Mouse (Mus musculus): ENCODE results near the gene Ifrd2.
A peak's percentile ranks its signal among the peaks of the same experiment; 100 is the strongest.
"Not testable (repeated sequence)": the region's sequence is repeated elsewhere in the genome, so short reads cannot be mapped to it uniquely, and the experiment has no call there.

Ifrd2 gene

DNA sequence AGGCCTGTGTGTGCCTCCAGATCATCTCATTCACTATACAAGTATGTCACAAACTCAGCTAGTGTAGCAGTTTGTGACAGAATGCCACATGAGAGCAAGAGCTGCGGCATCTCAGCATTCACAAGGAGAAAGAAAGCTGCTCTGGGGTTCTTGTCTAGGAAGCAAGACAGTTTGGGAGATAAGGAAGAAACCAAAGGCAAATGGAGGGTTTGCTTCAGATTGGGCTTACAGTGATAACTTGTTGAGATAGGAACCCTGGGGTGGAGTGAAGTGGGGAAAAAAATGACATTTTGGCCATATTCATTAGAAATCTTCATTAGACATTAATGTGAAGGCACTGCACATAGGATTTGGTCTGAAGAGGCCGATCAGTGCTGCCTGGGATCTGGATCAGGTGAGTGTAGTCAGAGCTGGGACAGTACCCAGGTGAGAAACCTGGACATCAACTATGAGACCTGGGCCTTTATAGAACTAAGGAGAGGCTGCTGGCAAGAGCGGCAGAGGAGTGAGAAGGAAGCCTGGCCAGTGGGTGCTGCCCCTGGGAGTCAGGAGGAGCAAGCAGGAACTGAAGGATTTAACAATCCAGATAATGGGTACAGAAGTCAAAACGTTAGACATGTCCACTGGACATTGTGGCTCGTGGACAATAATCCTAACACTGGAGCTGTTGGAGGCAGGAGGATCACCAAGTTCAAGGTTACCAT lies 34.6 kb upstream of the Ifrd2 start:
- no peak for DNase-seq

DNA sequence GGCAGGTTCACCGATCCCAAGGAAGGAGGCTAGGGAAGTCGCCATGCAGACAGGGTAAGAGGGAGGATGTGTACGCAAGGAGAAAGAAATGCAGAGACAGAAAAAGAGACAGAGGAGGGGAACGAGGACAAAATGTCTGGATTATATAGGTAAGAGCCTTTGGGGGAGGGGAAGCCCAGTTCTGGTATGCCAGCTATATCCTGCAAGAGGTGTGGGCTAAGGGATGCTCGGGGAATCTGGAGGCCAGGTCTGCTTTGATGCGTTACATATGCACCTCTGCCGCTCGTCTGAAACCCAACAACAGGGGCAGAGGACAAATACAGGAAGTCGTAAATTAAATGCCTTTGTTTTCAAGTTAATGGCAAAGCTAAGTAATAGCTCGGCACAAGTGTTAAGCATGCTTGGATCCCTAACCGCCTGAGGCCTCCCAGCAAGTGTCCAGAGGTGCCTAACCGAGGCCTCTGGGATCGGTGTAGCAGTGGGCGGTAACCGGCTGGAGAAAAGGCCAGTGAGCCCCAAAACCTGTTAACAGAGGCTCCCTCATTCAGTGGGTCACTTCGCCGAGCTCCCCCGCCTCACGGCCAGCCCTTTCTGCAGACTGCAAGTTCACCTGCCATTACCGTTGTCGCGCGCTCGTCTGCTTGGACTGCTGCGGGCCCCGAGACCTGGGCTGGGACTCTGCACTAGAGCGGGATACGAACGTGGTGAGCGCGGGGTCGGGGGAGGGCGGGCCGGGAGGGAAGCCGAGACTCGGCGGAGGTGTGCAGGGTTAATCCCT lies 33.7 kb upstream of the Ifrd2 start:
- peak; percentile 63 to 70 for DNase-seq

DNA sequence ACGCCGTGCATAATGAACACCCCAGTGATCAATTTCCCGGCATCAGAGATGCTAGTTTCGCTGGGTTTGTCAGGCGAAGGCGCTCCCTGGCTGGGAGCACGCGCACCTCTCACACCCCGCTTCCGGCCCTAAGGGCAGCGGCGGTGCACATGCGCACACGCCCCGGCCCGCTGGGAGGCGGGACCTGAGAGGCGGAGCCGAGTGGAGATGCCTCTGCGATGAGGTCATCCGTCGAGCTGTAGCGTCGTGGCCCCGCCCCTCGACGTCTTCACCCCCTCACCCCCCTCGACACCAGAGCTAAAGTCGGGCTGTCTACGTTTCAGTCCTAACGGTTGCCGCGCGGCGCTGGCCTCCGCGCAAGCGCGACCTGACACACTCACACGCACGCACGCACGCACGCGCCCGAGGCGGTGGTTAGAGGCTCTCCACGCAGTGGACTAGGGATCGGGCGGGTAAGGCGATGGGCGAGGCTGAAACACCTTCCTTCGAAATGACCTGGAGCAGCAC lies 33.1 kb upstream of the Ifrd2 start:
- DNase-seq = peak; percentile 93 to 95

DNA sequence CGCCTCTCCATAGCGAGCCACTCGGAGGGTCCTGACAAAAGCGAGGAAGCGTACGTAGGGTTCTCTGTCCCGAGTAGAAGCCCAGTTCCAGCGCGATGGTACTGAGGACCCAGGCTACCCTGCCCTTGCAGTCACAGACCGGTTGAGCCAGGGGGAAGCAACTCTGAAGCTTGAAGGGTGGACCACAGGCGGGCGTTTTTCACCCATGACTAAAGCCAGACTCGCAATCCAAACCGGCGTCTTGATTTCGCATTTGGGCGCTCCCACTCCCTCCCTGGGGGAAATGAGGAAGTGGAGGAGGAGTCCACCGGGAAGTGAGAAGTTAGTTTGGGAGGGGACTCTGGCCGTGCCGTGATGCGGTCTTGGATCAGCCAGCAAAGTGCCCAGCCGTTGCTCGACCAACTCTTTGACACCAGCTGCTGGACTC lies 32.4 kb upstream of the Ifrd2 start:
- DNase-seq = no peak

DNA sequence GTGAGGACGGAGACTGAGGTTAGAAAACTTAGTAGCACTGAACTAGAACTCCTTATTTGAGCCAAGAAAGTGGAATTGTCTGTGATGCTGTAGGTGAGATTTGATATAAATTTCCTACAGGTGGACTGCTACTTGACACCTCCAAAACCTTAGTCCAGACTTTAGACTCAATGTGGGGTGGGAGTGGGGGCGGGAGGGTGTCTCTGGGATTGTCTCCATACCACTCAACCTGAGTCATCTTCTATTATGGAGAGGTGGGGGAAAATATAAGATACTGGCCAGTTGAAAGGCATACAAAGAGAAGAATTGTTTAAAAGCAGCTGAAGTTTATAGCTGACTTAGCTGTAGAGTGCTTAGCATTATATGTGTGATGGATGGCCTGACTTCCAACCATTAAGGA lies 31.7 kb upstream of the Ifrd2 start:
- no peak for DNase-seq

DNA sequence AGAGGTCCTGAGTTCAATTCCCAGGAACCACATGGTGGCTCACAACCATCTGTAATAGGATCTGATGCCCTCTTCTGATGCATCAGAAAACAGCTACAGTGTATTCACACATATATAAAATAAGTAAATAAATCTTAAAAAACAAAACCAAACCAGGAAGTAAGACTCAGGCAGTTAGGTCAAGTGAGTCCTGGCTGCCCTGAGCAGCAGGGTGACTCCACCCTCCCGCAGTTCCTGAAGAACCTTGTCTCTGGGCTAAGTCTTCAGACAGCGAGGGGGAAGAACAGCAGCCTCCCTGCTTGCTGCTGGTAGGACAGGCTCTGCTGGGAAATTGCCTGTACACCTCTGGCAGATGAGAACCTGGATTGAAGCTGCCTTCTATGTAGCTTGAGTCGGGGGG lies 31.1 kb upstream of the Ifrd2 start:
- no peak for DNase-seq

DNA sequence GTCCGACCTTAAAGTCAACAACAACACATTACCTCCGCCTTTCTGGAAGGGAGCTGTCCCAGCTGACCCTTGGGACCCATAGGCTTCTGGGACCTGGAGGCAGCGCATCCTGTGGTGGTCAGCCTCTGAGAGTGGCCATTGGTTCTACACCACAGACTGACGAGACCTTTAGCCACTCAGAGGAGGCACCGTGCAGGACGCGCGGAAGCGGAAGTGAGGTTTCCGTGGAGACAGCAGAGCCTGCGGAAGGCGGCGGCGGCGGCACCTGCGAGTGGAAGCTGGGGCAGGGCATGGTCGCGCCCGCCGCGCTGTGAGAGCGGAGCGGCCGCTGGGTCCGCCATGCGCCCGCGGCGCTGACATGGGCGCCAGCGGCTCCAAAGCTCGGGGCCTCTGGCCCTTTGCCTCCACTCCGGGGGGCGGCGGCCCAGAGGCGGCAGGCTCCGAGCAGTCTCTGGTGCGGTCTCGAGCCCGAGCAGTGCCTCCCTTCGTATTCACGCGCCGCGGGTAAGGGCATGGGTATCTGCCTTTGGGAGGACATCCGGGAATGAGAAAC lies 24.3 kb upstream of the Ifrd2 start, which contains the start of gene Tusc2:
Gene Tusc2 (plus strand): TSS at position 227 of the 553 bp plus-strand sequence.
- DNase-seq = peak; percentile 91 to 92

DNA sequence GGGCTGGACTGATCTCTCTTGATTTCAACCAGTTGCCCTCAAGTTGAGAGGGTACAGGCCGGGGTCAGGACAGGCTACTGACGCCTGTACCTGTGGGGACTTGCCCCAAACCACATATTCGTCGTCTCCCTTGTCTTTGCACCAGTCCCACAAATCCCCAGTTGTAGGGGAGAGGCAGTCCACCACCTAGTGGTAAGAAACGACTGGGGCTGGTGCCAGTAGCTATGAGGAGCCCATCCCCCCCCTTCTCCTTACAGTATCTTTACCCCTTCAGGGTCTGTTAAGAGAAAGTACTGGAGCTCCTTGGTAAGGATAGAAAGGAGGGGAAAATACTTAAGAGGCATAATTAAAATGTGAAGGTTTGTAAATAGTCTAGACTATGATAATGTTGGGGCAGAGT lies 21.9 kb upstream of the Ifrd2 start:
- not testable (repeated sequence) for DNase-seq

DNA sequence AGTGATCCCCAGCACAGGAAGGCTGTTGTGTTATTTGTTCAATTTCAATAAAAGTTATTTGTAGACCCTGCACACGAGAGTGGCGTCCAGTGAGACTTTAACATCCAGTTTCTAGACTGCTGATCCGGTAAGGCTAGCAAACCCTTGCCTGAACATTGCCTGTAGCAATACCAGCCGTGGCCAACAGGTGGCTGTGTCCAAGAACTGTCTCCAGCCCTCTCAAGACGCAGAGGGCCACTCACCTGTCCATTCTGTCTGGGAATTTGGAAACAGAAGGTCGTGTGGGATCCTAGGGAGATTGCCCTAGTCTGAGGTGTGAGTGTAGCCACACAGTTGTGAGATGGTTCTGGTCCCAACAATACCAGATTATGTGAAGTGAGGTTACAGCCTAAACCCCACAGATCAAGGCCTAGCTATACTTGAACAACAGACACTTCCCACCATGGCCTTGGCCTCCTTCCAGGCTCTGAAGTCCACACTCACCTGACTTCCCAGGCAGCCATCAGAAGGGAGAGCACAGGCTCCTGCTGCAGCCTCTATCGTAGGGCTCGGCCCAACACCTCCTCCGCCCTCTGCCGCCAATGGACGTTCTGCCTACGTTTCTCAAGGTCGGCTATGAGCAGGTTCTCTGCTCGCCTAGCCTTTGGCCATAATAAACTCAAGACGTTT lies 21.3 kb upstream of the Ifrd2 start:
- DNase-seq = no peak

DNA sequence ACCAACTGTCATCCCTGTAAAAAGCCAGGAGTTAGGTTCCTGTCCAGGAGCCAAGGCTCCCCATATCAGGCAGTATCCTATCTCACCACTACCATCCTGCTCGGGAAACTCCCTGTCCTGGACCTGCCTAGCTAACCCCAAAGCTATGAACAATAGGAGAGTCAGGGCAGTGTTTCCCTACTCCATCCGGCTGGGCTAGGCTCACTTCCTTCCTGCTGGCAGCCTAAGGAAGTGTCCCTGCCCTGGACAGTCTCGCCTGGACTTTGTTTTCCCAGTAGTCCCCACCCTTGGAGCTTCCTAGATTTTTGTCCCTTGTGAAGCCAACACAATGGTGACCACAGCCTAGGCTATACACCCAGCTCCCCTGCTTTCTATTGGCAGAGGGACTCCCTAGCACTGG lies 20.6 kb upstream of the Ifrd2 start:
- no peak for DNase-seq

DNA sequence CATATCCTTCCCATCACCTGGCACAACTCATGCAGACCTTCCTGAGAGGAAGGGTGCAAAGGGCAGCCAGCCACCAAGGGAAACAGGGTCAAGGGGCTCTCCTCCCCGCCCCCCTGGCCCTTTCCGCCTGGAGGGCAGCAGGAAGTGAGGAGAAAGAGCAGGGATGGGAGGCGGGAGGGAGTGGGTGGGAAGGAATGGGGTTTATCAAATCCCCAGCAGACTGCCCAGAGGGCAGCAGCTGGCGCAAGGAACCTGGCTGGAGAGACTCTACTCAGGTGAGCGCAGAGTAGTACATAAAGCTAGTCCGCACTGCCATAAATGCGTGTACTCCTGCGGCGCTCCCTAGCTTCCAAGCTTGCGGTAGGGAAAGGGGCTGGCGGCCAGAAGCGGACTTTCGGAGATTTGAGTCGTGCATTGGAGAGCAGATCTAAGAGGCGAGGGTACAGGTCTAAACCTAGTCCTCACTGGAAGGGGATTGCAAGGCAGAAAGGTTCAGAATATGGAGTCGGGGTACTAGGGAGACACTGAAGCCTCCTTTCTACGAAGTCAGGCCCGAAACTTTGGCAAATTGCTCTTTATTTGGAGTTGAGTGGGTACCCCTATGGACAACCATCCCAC lies 19.6 kb upstream of the Ifrd2 start, which contains the start of gene Hyal2:
Gene Hyal2 (plus strand): TSS at position 244 of the 618 bp plus-strand sequence.
- no peak for DNase-seq

DNA sequence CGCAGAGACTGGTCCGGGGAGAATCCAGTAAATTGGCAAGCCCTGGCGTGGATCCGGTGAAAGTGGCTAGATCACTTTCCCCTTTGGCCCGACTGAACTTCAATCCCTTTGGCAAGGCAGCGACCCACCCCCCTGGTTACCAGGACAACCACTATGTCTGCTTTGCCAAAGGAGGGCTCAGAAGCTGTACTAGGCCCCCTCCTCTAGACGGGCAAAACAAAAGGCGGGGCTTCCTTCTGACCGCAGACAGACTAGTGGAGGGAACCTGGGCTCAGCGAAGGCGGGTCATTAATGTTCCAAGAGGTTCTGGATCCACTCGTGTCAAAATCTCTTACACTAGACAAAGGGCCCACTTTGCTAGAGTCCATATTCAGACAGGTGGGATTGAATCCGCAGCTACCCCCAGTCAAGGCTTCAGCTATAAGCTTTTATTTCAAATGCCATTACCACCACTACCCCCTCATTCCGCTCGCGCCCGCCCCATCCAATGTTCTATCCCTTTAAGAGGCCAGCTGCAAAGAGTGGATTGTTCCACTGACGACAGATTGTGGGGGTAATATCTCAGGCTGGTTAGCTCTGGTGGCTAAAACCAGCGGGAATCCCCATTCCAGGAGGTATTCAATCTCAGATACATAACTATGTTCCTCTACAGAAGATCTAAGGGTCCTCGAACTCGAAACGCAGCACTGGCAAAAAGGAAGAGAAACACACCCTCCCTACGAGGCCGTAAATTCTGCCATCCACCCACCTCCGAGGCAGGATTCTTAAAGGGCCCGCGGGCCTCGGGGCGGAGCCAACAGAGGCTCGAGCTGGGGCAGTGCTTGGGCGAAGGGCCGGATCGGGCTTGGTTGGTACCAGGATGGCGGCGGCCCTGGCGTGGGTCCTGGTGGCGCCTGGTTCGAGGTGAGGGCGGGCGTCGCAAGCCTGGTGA lies 18.8 kb upstream of the Ifrd2 start:
- DNase-seq = peak; percentile 66 to 78

DNA sequence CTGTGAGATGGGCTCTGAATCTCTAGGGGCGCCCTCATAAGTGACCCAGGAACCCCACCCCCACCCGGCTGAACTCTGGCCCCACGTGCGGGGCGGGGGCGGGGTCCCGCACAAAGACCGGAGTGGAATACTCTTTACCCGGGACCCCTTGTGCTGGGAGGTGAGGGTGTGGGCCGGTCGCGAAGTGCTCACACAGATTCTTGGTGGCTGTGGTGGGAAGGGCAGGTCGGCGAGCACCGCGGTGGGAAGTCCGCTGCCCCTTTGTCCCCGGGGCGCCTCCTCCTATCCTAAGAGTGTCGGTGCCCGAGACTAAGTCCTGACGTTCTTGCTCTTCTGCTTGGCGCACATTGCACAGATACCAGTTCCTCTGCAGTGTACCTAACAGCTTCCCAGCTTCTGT lies 18.2 kb upstream of the Ifrd2 start:
- DNase-seq = no peak

DNA sequence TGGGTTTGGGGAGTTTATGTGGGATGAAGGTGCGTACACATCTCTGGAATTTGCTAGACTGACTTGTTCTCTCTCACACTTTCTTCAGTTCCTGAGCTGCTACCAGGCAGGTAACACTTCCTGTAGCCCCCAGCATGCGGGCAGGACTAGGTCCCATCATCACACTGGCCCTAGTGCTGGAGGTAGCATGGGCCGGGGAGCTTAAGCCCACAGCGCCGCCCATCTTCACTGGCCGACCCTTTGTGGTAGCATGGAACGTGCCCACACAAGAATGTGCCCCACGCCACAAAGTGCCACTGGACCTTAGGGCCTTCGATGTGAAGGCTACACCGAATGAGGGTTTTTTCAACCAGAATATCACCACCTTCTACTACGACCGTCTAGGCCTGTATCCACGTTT lies 17.4 kb upstream of the Ifrd2 start:
- no peak for DNase-seq

DNA sequence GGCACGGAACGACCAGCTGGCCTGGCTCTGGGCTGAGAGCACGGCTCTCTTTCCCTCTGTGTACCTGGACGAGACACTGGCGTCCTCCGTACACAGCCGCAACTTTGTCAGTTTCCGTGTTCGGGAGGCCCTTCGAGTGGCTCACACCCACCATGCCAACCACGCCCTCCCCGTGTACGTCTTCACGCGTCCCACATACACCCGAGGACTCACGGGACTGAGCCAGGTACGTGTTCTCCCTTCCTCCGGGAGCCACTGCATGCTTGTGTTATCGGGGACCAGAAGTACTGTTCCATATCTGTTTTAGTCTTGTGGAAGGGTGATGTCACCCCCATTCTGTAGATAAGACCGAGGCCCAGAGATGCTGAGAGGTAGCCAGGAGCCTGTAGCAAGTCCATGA lies 16.6 kb upstream of the Ifrd2 start:
- DNase-seq = no peak

DNA sequence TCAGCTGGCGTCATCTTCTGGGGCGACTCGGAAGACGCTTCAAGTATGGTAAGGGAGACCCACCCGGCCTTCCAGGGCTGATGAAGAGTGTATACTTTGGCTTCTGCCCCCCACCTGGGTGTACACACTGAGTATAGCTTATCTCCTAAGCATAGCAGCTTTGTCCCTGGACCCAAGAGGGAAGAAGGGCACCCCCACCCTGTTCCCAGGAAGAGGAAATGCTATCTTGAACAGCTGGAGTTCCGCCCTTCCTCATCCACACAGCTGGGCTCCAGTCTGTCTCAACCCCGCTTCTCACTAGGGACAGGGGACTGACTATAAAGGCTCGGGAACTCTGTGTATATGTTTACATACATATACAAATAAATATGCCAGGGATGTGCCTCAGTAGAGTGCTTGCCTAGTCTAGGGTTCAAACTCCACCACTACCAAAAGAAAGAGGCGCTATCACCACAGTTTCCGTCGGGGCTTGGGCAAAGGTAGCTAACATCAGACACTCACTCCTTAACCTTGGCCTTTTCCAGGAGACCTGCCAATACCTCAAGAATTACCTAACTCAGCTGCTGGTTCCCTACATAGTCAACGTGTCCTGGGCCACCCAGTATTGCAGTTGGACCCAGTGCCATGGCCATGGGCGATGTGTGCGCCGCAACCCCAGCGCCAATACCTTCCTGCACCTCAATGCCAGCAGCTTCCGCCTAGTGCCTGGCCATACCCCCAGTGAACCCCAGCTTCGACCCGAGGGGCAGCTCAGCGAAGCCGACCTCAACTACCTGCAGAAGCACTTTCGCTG lies 15.7 kb upstream of the Ifrd2 start:
- DNase-seq = no peak

DNA sequence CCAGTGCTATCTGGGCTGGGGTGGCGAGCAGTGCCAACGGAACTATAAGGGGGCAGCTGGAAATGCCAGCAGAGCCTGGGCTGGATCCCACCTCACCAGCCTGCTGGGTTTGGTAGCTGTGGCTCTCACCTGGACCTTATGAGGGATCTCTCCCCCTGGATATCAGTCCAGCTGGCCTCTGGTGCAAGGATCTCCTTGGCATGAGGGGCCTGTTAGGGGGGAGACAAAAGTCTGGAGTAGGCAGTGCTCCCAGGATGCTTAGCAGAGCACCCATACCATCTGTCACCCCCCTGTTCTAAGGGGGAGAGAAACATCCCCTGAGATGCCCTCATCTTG lies 15.1 kb upstream of the Ifrd2 start:
- no peak for DNase-seq

DNA sequence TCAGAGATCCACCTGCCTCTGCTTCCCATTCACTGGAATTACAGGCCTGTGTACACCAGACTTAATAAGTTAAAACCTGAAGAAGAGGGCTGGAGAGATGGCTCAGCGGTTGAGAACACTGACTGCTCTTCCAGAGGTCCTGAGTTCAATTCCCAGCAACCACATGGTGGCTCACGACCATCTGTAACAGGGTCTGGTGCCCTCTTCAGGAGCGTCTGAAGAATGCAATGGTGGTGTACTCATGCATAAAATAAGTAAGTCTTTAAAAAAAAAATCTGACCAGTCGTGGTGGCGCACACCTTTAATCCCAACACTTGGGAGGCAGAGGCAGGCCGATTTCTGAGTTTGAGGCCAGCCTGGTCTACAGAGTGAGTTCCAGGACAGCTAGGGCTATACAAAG lies 13.7 kb upstream of the Ifrd2 start:
- not testable (repeated sequence) for DNase-seq

DNA sequence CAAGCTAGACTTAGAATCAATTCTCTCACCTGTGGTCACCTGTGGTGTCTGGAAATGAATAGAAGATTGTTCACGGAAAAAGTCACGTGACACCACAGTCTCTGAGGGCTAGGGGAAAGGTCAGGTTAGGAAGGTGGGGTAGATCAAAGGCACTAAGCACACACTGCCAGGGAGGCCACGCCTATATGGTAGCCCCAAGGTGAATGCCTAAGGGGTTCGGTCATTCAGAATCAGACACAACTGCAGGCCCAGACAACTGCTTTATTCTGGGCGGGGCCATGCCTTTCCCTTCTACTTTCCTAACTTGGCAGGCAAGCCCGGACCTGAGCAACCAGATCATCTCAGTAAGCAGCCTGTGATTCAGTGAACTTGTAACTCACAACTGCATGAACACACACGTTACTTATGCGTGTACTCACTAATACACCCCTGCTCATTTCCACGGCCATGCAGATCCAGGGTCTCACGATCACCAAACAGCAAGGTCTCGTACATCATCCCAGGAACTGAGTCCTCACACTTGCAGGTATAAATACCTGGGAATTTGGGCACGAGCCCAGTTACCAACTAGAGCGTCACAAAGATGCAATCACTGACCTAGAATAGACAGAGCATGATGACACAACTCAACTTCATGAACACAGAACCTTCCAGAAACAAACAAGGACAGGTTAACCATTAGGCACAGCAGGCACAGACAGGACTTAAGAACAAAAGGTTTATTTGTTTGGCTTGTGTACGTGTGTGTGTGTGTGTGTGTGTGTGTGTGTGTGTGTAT lies 11.7 kb upstream of the Ifrd2 start:
- no peak for DNase-seq
